Mouse (Mus musculus): ENCODE results near the gene Carmil2. TPM values are rescaled to one million over a fixed set of nuclear protein-coding genes. Genes with fewer than 3 reads are reported as not detected.

Carmil2 gene
- polyA plus RNA-seq, 1 experiment = 62.1 TPM

DNA sequence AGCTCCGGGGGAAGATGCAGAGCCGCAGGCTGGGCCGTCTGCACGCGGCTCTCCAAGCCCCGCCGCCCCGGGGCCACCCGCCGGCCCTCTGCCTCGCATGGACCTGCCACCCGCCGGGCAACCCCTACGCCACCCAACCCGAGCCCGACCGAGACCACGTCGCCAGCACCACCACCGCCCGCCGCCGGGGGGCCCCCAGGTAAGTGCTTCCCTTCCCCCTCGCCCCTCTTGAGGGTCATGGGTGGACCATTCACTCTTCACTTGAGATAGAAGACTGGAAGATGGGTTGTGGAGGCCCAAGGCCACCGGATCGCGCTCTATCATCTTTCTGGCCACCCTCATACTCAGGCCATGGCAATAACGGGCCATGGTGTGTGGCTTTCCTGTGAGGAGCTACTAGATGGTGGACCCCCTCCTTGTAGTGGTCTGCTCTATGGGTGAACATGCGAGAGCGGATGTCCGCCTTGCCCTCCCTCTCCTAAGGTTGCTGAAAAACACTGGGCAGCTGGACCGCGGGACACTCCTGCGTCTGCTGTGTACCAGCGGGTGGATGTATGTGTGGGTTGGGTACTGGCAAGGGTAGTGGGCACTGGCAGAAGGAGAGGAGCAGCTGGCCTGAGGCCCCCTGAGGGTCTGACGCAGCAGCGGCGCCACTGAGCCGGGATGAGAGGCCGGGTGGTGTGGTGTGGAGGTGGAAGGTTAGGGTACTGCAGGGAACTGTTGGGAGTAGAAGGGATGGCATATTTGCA, 8.2 kb downstream of the Carmil2 start:
- H3K4me1 ChIP-seq (ENCODE audit: control insufficient read depth, insufficient read depth, insufficient read length) = no peaks in the 10 kb centered on the region
- no peak for DNase-seq (ENCODE audit: low read depth in 1 of 2, low spot score in 2 of 2)
- H3K27ac ChIP-seq (ENCODE audit: insufficient read depth, low read length) = no peak overlapping the region
- no peaks in the 10 kb centered on the region for H3K27me3 ChIP-seq (ENCODE audit: control insufficient read depth, insufficient read depth, low read length)
- TF ChIP-seq POLR2A (IDR thresholded peaks at IDR 0.05; ENCODE audit: low read depth, low read length) (no peak), CTCF (IDR thresholded peaks at IDR 0.05; ENCODE audit: extremely low read depth, insufficient read depth, insufficient read length, insufficient replicate concordance) (no peak)
- H3K36me3 ChIP-seq (ENCODE audit: control insufficient read depth, insufficient read depth, low read length) = peaks cover 64% of the 10 kb centered on the region
- no peak overlapping the region for H3K4me3 ChIP-seq (ENCODE audit: extremely low read depth, insufficient read depth, insufficient read length)
- WGBS = 85% methylated on average over 40 of the region's 40 CpGs

GRCm38 (mm10) chr8:105695080-105695780, 9.2 kb downstream of the Carmil2 start:
- Histone ChIP-seq H3K27me3 (ENCODE audit: control insufficient read depth, insufficient read depth, low read length) (no peaks in the 10 kb centered on the region), H3K4me3 (ENCODE audit: extremely low read depth, insufficient read depth, insufficient read length) (no peak overlapping the region), H3K36me3 (ENCODE audit: control insufficient read depth, insufficient read depth, low read length) (peaks cover 60% of the 10 kb centered on the region), H3K4me1 (ENCODE audit: control insufficient read depth, insufficient read depth, insufficient read length) (peaks cover 3% of the 10 kb centered on the region; the same call in 1 of the 2 replicates), H3K27ac (ENCODE audit: insufficient read depth, low read length) (no peak overlapping the region)
- DNase-seq (ENCODE audit: low read depth in 1 of 2, low spot score in 2 of 2) = no peak
- 90% methylated on average over 30 of the region's 30 CpGs for WGBS
- TF ChIP-seq CTCF (IDR thresholded peaks at IDR 0.05; ENCODE audit: extremely low read depth, insufficient read depth, insufficient read length, insufficient replicate concordance) (no peak), POLR2A (IDR thresholded peaks at IDR 0.05; ENCODE audit: low read depth, low read length) (no peak)

DNA sequence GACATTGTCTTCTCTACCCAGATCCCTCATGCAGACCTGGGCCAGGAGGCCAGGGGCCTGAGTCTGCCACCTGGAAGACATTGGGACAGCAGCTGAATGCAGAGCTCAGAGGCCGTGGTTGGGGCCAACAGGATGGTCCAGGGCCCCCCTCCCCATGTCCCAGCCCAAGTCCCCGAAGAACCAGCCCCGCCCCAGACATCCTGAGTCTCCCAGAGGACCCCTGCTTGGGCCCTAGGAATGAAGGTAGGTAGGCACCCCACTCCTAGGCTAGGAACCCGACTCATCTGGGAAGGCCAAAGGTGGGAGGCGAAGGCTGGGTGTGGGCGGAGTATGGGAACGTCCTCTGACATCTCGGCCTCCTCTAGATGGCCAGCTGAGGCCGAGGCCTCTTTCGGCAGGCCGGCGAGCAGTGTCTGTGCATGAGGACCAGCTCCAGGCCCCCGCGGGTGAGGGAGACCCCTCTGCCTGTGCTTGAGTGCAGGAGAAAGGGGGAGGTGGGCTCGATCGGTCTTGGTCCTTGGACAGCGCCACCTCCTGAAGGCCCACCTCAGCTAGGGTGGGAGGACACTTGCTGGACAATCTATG, 11.2 kb downstream of the Carmil2 start:
- Histone ChIP-seq H3K27ac (ENCODE audit: insufficient read depth, low read length) (no peak overlapping the region), H3K36me3 (ENCODE audit: control insufficient read depth, insufficient read depth, low read length) (peaks cover 51% of the 10 kb centered on the region), H3K4me1 (ENCODE audit: control insufficient read depth, insufficient read depth, insufficient read length) (peaks cover 10% of the 10 kb centered on the region; the same call in 1 of the 2 replicates), H3K4me3 (ENCODE audit: extremely low read depth, insufficient read depth, insufficient read length) (no peak overlapping the region), H3K27me3 (ENCODE audit: control insufficient read depth, insufficient read depth, low read length) (no peaks in the 10 kb centered on the region)
- DNase-seq (ENCODE audit: low read depth in 1 of 2, low spot score in 2 of 2) = no peak
- TF ChIP-seq CTCF (IDR thresholded peaks at IDR 0.05; ENCODE audit: extremely low read depth, insufficient read depth, insufficient read length, insufficient replicate concordance) = no peak
- no peak for TF ChIP-seq POLR2A (IDR thresholded peaks at IDR 0.05; ENCODE audit: low read depth, low read length)
- WGBS = 93% methylated on average over 17 of the region's 17 CpGs

DNA sequence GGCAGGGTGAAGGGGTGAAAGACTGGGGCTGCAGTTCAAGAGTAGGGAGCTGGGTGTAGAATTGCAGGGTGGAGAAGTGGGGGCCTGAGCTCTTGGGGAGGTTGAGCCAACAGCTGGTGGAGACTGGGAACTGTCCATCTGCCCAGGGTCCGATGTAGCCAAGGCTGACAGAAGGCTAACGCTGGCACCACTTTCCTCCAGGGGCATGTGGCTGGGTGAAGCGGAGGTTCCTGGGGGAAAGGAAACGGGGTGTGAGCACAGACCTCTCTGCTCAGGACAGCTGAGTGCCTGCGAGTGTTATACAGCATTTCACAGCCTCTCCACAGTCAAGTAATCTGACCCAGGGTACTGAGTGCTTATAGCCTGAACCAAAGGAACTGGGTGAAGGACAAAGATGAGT, 12.7 kb downstream of the Carmil2 start:
- Histone ChIP-seq H3K27me3 (ENCODE audit: control insufficient read depth, insufficient read depth, low read length) (no peaks in the 10 kb centered on the region), H3K36me3 (ENCODE audit: control insufficient read depth, insufficient read depth, low read length) (peaks cover 40% of the 10 kb centered on the region), H3K27ac (ENCODE audit: insufficient read depth, low read length) (no peak overlapping the region), H3K4me1 (ENCODE audit: control insufficient read depth, insufficient read depth, insufficient read length) (peaks cover 10% of the 10 kb centered on the region; the same call in 1 of the 2 replicates), H3K4me3 (ENCODE audit: extremely low read depth, insufficient read depth, insufficient read length) (no peak overlapping the region)
- TF ChIP-seq POLR2A (IDR thresholded peaks at IDR 0.05; ENCODE audit: low read depth, low read length) (no peak), CTCF (IDR thresholded peaks at IDR 0.05; ENCODE audit: extremely low read depth, insufficient read depth, insufficient read length, insufficient replicate concordance) (no peak)
- WGBS = 94% methylated on average over 5 of the region's 5 CpGs
- DNase-seq (ENCODE audit: low read depth in 1 of 2, low spot score in 2 of 2) = no peak

- no peak for DNase-seq (ENCODE audit: low read depth in 1 of 2, low spot score in 2 of 2)
- Histone ChIP-seq H3K27me3 (ENCODE audit: control insufficient read depth, insufficient read depth, low read length) (no peaks in the 10 kb centered on the region), H3K4me3 (ENCODE audit: extremely low read depth, insufficient read depth, insufficient read length) (peak overlapping the region; percentile 86; the same call in 1 of the 2 replicates), H3K36me3 (ENCODE audit: control insufficient read depth, insufficient read depth, low read length) (peaks cover 33% of the 10 kb centered on the region), H3K27ac (ENCODE audit: insufficient read depth, low read length) (peak overlapping the region; percentile 73; the same call in 1 of the 2 replicates), H3K4me1 (ENCODE audit: control insufficient read depth, insufficient read depth, insufficient read length) (peaks cover 10% of the 10 kb centered on the region; the same call in 1 of the 2 replicates)
- no peak for TF ChIP-seq POLR2A (IDR thresholded peaks at IDR 0.05; ENCODE audit: low read depth, low read length)
- TF ChIP-seq CTCF (IDR thresholded peaks at IDR 0.05; ENCODE audit: extremely low read depth, insufficient read depth, insufficient read length, insufficient replicate concordance) = no peak
- WGBS = 76% methylated on average over 11 of the region's 11 CpGs
These were observed 13.6 kb downstream of the Carmil2 start for GRCm38 (mm10) chr8:105699488-105700215.

DNA sequence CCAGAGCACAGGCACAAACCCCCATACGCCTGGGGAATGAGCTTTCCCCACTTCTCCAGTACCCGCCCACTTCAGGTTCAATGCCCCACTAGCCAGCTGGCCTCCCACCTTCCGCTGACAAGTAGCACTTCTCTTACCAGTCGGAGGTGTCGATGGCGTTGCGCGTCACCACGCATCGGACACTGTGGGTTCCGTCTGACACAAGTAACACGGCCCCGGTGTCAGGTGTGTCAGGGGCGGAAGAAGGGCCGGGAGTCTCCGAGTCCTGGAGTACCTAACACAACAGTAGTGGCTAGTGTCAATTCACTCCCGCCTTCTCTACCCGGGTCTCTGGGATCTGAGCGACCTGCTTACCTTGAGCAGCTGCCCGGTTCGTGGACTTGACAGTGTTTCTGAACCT, 14.5 kb downstream of the Carmil2 start:
- no peak for TF ChIP-seq POLR2A (IDR thresholded peaks at IDR 0.05; ENCODE audit: low read depth, low read length)
- no peak for TF ChIP-seq CTCF (IDR thresholded peaks at IDR 0.05; ENCODE audit: extremely low read depth, insufficient read depth, insufficient read length, insufficient replicate concordance)
- under 1% methylated on average over 21 of the region's 21 CpGs for WGBS
- peak overlapping the region; percentile 73 for H3K27ac ChIP-seq (ENCODE audit: insufficient read depth, low read length)
- peaks cover 10% of the 10 kb centered on the region; the same call in 1 of the 2 replicates for H3K4me1 ChIP-seq (ENCODE audit: control insufficient read depth, insufficient read depth, insufficient read length)
- H3K4me3 ChIP-seq (ENCODE audit: extremely low read depth, insufficient read depth, insufficient read length) = peak overlapping the region; percentile 86
- H3K36me3 ChIP-seq (ENCODE audit: control insufficient read depth, insufficient read depth, low read length) = peaks cover 29% of the 10 kb centered on the region
- H3K27me3 ChIP-seq (ENCODE audit: control insufficient read depth, insufficient read depth, low read length) = no peaks in the 10 kb centered on the region
- peak; percentile 67 for DNase-seq (ENCODE audit: low read depth in 1 of 2, low spot score in 2 of 2)
